16 mouse cellular contexts compared by ENCODE assay signal in the genomic region with DNA sequence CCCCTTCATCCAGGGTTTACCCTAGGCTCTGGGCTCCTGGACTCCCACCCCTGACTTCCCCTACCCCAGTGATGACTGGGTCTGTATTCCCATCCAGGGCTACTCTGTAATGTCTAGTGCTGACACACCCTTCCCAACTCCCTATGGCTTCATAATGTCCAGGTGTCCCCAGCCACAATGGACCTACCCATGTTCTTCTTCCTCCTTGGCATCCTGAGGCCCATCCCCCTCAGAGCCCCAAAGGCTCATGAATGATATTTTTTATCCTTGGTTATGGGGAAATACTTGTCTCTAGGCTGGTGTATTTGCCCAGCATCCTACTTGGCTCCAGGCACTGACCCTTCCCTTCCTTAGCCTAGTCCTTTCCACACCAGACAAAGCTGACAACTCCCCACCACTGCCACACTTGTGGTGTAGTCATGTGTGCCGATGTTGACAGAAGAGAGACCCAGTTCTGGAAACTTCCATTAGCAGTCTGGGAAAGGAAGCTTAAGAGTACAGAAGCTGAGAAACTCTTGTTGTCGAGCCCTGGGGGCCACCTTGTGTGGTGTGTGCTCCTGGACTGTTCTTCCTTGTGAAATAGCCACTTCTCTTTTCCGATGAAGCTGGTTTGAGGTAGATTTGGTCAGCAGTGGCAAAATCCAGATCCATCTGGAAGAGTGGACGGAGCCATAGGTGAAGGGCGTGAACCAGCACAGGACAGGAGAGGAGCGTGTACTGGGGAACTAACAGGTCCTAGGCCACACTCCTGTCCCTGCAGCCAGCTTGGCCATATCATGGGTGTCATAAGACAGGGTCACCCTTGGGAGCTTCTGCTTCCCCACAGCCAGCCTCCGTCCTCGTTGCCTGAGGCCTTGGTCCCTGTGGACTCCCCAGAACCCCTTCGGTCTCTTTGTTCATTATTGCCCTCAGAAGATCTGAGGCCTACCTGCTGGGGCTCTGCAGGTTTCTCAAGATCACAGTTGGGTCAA. TPM values are rescaled to one million over a fixed set of nuclear protein-coding genes. Genes with fewer than 3 reads are reported as not detected.
DNase-seq lines count a peak whose midpoint lies in the region; ATAC-seq and TF ChIP-seq lines count a peak whose summit lies in the region.
"Had no signal": no experiment of that assay in that cellular context is flagged by ENCODE, and none has a peak within 500 bp of the region (broad histone marks: within the 10 kb centered on the region; RNA-seq: fewer than 3 reads in every experiment).

No protein-coding gene starts in this region.

- peaks cover 5% of the 10 kb centered on the region for H3K36me3 ChIP-seq in liver, embryonic 11.5 days (ENCODE audit: control insufficient read depth, insufficient read depth, low read length)
- peaks cover 17% of the 10 kb centered on the region for H3K36me3 ChIP-seq in liver, embryonic 15.5 days (replicated peaks)
- peaks cover 7% of the 10 kb centered on the region for H3K36me3 ChIP-seq in stomach, embryonic 15.5 days

- H3K4me3 ChIP-seq in gastrocnemius, adult 2 months = peak overlapping the region; percentile 92; the same call in 1 of the 2 replicates
- no peak overlapping the region for H3K4me3 ChIP-seq in liver, embryonic 11.5 days (ENCODE audit: low read depth, low read length)
- no peak overlapping the region for H3K4me3 ChIP-seq in liver, embryonic 15.5 days (replicated peaks)
- H3K4me3 ChIP-seq in stomach, embryonic 15.5 days (replicated peaks) = no peak overlapping the region
- H3K4me3 ChIP-seq: hindbrain, embryonic 12.5 days; limb, embryonic 13.5 days had no signal

- 76% methylated on average over 9 of the region's 9 CpGs for WGBS in liver, embryonic 11.5 days
- WGBS in liver, embryonic 15.5 days (ENCODE audit: insufficient replicate concordance) = 59% methylated on average over 9 of the region's 9 CpGs
- 90% methylated on average over 9 of the region's 9 CpGs for WGBS in stomach, embryonic 15.5 days

- no peak overlapping the region for H3K9ac ChIP-seq in liver, embryonic 11.5 days (ENCODE audit: low read depth, low read length)
- H3K9ac ChIP-seq in liver, embryonic 15.5 days = no peak overlapping the region
- H3K9ac ChIP-seq in stomach, embryonic 15.5 days = no peak overlapping the region
- H3K9ac ChIP-seq: hindbrain, embryonic 12.5 days; limb, embryonic 13.5 days; lung, embryonic 14.5 days had no signal

- no peak for ATAC-seq in liver, embryonic 11.5 days (replicated peaks; ENCODE audit: low FRiP score)
- no peak for ATAC-seq in liver, embryonic 15.5 days (ENCODE audit: insufficient read depth)
- no peak for ATAC-seq in stomach, embryonic 15.5 days (ENCODE audit: insufficient read depth, low FRiP score, low read depth)
- ATAC-seq: forebrain, embryonic 16.5 days had no signal

- TF ChIP-seq CTCF in gastrocnemius, adult 2 months (IDR thresholded peaks at IDR 0.05) = no peak

- H3K4me1 ChIP-seq in liver, embryonic 11.5 days (replicated peaks; ENCODE audit: control insufficient read depth, insufficient read depth, low read length) = peaks cover 31% of the 10 kb centered on the region
- H3K4me1 ChIP-seq in liver, embryonic 15.5 days (replicated peaks) = peaks cover 51% of the 10 kb centered on the region
- peaks cover 13% of the 10 kb centered on the region for H3K4me1 ChIP-seq in stomach, embryonic 15.5 days

- no peaks in the 10 kb centered on the region for H3K9me3 ChIP-seq in liver, embryonic 11.5 days (ENCODE audit: control insufficient read depth, low read length)
- H3K9me3 ChIP-seq in liver, embryonic 15.5 days (replicated peaks) = no peaks in the 10 kb centered on the region
- no peaks in the 10 kb centered on the region for H3K9me3 ChIP-seq in stomach, embryonic 15.5 days
- H3K9me3 ChIP-seq: hindbrain, embryonic 12.5 days; limb, embryonic 13.5 days had no signal

- intact Hi-C loops in gastrocnemius, adult 2 months (cut with DNase I) = loop anchor here (2.0 kb wide), 1 partner anchor 52 kb away; no protein-coding TSS in a partner anchor

- peak overlapping the region; percentile 98; the same call in 1 of the 2 replicates for H3K4me2 ChIP-seq in liver, embryonic 11.5 days
- H3K4me2 ChIP-seq in liver, embryonic 15.5 days = peak overlapping the region; percentile 98; the same call in 1 of the 2 replicates
- 0 out of 2 replicates have a peak overlapping the region, but pooled peaks have one; percentile 92 for H3K4me2 ChIP-seq in stomach, embryonic 15.5 days
- H3K4me2 ChIP-seq: hindbrain, embryonic 12.5 days; limb, embryonic 13.5 days had no signal

- DNase-seq in gastrocnemius, adult 2 months = no peak
- DNase-seq in gastrocnemius, postnatal 4 days (ENCODE audit: low spot score in 2 of 2) = no peak
- no peak for DNase-seq in liver, embryonic 11.5 days (ENCODE audit: low spot score)
- no peak for DNase-seq in liver
- no peak for DNase-seq in spleen, postnatal 14 days (ENCODE audit: low spot score in 2 of 2)
- DNase-seq in cerebellum, adult 9-11 months = no peak
- DNase-seq: cerebellum, adult 8-10 months; lung, embryonic 14.5 days; midbrain, embryonic 14.5 days; right cerebral cortex, postnatal 25 days had no signal

- H3K27ac ChIP-seq in gastrocnemius, adult 2 months = peak overlapping the region; percentile 71
- H3K27ac ChIP-seq in liver, embryonic 11.5 days (ENCODE audit: low read depth, low read length) = 0 out of 2 replicates have a peak overlapping the region, but pooled peaks have one; percentile 6
- no peak overlapping the region; the same call in 1 of the 2 replicates for H3K27ac ChIP-seq in liver, embryonic 15.5 days (replicated peaks)
- no peak overlapping the region for H3K27ac ChIP-seq in stomach, embryonic 15.5 days
- H3K27ac ChIP-seq: hindbrain, embryonic 12.5 days; limb, embryonic 13.5 days had no signal

- H3K27me3 ChIP-seq in liver, embryonic 11.5 days (replicated peaks; ENCODE audit: control insufficient read depth, insufficient read depth, low read length) = peaks cover 6% of the 10 kb centered on the region; the same call in 1 of the 2 replicates
- H3K27me3 ChIP-seq in liver, embryonic 15.5 days = peaks cover 14% of the 10 kb centered on the region
- peaks cover 16% of the 10 kb centered on the region; the same call in 1 of the 2 replicates for H3K27me3 ChIP-seq in stomach, embryonic 15.5 days (replicated peaks)

RNA-seq across cellular contexts. Expression of a gene that starts 0.7 kb away (rescaled TPM):
- 1 to 10 TPM; 2.1 to 3.2 TPM for total RNA-seq in gastrocnemius, adult 2 months (2021)
- total RNA-seq in gastrocnemius, postnatal 4 days (2021) = 1 to 10 TPM; 5.7 to 7.3 TPM
- 0.82 and 2.6 TPM in 2 replicates for polyA plus RNA-seq in liver, embryonic 11.5 days (2014; fragmentation: Nextera tagmentation; extraction: Ambion mirVana)
- polyA plus RNA-seq in liver, embryonic 15.5 days (2015; fragmentation: Nextera tagmentation; extraction: Ambion mirVana) = 0.46 and 0.51 TPM in 2 replicates
- polyA plus RNA-seq in stomach, embryonic 15.5 days (2015; fragmentation: Nextera tagmentation; extraction: Ambion mirVana) = 3.7 and 4.5 TPM in 2 replicates
- polyA plus RNA-seq: erythroblast, embryonic 14.5 days had no signal

RNA-seq across cellular contexts. Expression of a gene that starts 28.4 kb away (rescaled TPM):
- total RNA-seq in gastrocnemius, adult 2 months (2021) = 10 to 100 TPM; 33.9 to 40.7 TPM
- total RNA-seq in gastrocnemius, postnatal 4 days (2021) = 10 to 100 TPM; 37.0 to 40.1 TPM
- 22.3 and 25.4 TPM in 2 replicates for polyA plus RNA-seq in liver, embryonic 11.5 days (2014; fragmentation: Nextera tagmentation; extraction: Ambion mirVana)
- polyA plus RNA-seq in liver, embryonic 15.5 days (2015; fragmentation: Nextera tagmentation; extraction: Ambion mirVana) = 12.7 and 14.9 TPM in 2 replicates
- 29.1 and 29.7 TPM in 2 replicates for polyA plus RNA-seq in stomach, embryonic 15.5 days (2015; fragmentation: Nextera tagmentation; extraction: Ambion mirVana)

RNA-seq across cellular contexts. Expression of a gene that starts 28.5 kb away (rescaled TPM):
- total RNA-seq in gastrocnemius, adult 2 months (2021) = 100 to 1,000 TPM; 376 to 655 TPM
- 100 to 1,000 TPM; 204 to 225 TPM for total RNA-seq in gastrocnemius, postnatal 4 days (2021)
- 176 and 177 TPM in 2 replicates for polyA plus RNA-seq in liver, embryonic 11.5 days (2014; fragmentation: Nextera tagmentation; extraction: Ambion mirVana)
- 161 and 189 TPM in 2 replicates for polyA plus RNA-seq in liver, embryonic 15.5 days (2015; fragmentation: Nextera tagmentation; extraction: Ambion mirVana)
- polyA plus RNA-seq in stomach, embryonic 15.5 days (2015; fragmentation: Nextera tagmentation; extraction: Ambion mirVana) = 224 and 229 TPM in 2 replicates

RNA-seq across cellular contexts. Expression of a gene that starts 53.0 kb away (rescaled TPM):
- 1 to 10 TPM; 6.6 to 7.1 TPM for total RNA-seq in gastrocnemius, adult 2 months (2021)
- total RNA-seq in gastrocnemius, postnatal 4 days (2021) = 10 to 100 TPM; 17.9 to 19.0 TPM
- polyA plus RNA-seq in liver, embryonic 11.5 days (2014; fragmentation: Nextera tagmentation; extraction: Ambion mirVana) = 4.4 and 5.6 TPM in 2 replicates
- 1.5 and 2.1 TPM in 2 replicates for polyA plus RNA-seq in liver, embryonic 15.5 days (2015; fragmentation: Nextera tagmentation; extraction: Ambion mirVana)
- 5.0 and 5.4 TPM in 2 replicates for polyA plus RNA-seq in stomach, embryonic 15.5 days (2015; fragmentation: Nextera tagmentation; extraction: Ambion mirVana)

Comparison
In these comparisons a context has a peak if more than half of its experiments do, and no peak if none do; other contexts are left out.
1. H3K27ac ChIP-seq: peak in gastrocnemius, adult 2 months (single experiment) and liver, embryonic 11.5 days (single experiment); none in liver, embryonic 15.5 days (single experiment) and stomach, embryonic 15.5 days (single experiment).
2. Peak in every context shown above with its lines, with median percentiles within 50 percentile points of each other: H3K4me2 ChIP-seq.